Mouse (Mus musculus) testis, adult 2 months (tissue): ENCODE data around the gene Ghsr. TPM values are rescaled to one million over a fixed set of nuclear protein-coding genes. Genes with fewer than 3 reads are reported as not detected.
A peak's percentile ranks its signal among the peaks of the same experiment; 100 is the strongest.
"Not testable (repeated sequence)": the region's sequence is repeated elsewhere in the genome, so short reads cannot be mapped to it uniquely, and the experiment has no call there.

ENCODE experiments used
- H3K27ac ChIP-seq: fragments of 200-500 bp; 2 replicates; pipeline ENCODE4 v1.5.1; 2012; ENCODE audit warnings: low read depth, low read length; ENCODE audit not compliant: control insufficient read depth, insufficient read depth
- H3K27me3 ChIP-seq: fragments of 200-500 bp; 2 replicates; pipeline ENCODE4 v1.6.1; 2012; ENCODE audit warnings: mild to moderate bottlenecking, low read length, moderate library complexity; ENCODE audit not compliant: control insufficient read depth, insufficient read depth
- H3K36me3 ChIP-seq: fragments of 200-500 bp; 2 replicates; pipeline ENCODE4 v1.6.1; 2012; ENCODE audit warnings: mild to moderate bottlenecking, low read length; ENCODE audit not compliant: control insufficient read depth, insufficient read depth
- H3K4me1 ChIP-seq: fragments of 200-500 bp; 2 replicates; pipeline ENCODE4 v1.6.1; 2012; ENCODE audit warnings: low read length; ENCODE audit not compliant: control insufficient read depth, insufficient read depth
- H3K4me3 ChIP-seq: fragments of 200-500 bp; 2 replicates; pipeline ENCODE4 v1.5.1; 2012; ENCODE audit warnings: low read depth, mild to moderate bottlenecking, low read length, moderate library complexity, mixed read lengths; ENCODE audit not compliant: control insufficient read depth
- CTCF ChIP-seq: fragments of 200-500 bp; IDR thresholded peaks from 2 replicates; pipeline ENCODE4 v1.5.1; 2012; ENCODE audit warnings: low read depth, mild to moderate bottlenecking, inconsistent platforms, low read length, moderate library complexity; ENCODE audit not compliant: control insufficient read depth, insufficient read depth, insufficient replicate concordance
- POLR2A ChIP-seq: fragments of 200-500 bp; IDR thresholded peaks from 2 replicates; pipeline ENCODE4 v1.6.1; 2012; ENCODE audit warnings: low read depth, mild to moderate bottlenecking, inconsistent platforms, low read length, moderate library complexity; ENCODE audit not compliant: control insufficient read depth
- polyA plus RNA-seq: library from polyadenylated mRNA; depleted of rRNA; stranded (reverse); fragments of >200 nt; gene quantifications from 2 replicates; pipeline ENCODE4 v1.2.3, GENCODE M21; 2012

The Ghsr gene
- polyA plus RNA-seq, 1 experiment = not detected

DNA sequence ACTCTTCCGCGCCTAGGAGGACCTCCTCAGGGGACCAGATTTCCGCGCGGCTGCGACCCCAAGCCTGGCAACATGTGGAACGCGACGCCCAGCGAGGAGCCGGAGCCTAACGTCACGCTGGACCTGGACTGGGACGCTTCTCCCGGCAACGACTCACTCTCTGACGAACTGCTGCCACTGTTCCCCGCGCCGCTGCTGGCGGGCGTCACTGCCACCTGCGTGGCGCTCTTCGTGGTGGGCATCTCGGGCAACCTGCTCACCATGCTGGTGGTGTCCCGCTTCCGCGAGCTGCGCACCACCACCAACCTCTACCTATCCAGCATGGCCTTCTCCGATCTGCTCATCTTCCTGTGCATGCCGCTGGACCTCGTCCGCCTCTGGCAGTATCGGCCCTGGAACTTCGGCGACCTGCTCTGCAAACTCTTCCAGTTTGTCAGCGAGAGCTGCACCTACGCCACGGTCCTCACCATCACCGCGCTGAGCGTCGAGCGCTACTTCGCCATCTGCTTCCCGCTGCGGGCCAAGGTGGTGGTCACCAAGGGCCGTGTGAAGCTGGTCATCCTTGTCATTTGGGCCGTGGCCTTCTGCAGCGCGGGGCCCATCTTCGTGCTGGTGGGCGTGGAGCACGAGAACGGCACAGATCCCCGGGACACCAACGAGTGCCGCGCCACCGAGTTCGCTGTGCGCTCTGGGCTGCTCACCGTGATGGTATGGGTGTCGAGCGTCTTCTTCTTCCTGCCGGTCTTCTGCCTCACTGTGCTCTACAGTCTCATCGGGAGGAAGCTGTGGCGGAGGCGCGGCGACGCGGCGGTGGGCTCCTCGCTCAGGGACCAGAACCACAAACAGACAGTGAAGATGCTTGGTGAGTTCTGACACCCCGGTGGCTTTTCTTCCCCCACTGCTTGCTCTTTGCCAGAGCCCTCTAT is 837 bp downstream of the Ghsr start:
- Histone ChIP-seq H3K4me1 (peaks cover 11% of the 10 kb centered on the region), H3K36me3 (no peaks in the 10 kb centered on the region), H3K4me3 (peak overlapping the region; percentile 15), H3K27ac (no peak overlapping the region), H3K27me3 (no peaks in the 10 kb centered on the region)
- TF ChIP-seq POLR2A = no peak
- TF ChIP-seq CTCF = no peak

DNA sequence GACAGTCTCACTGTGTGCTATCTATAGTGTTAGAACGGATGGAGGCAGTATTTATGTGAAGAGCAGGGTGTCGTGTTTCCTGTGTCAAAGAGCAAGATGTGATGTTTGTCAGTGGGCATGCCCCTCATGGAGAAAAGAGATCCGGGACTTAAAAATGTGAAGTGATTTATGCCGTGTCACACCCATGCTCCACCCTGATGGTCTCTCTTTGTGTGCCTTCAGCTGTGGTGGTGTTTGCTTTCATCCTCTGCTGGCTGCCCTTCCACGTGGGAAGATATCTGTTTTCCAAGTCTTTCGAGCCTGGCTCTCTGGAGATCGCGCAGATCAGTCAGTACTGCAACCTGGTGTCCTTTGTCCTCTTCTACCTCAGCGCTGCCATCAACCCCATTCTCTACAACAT is 3.2 kb downstream of the Ghsr start:
- Histone ChIP-seq H3K4me3 (no peak overlapping the region), H3K4me1 (peaks cover 11% of the 10 kb centered on the region), H3K27me3 (no peaks in the 10 kb centered on the region), H3K36me3 (no peaks in the 10 kb centered on the region), H3K27ac (no peak overlapping the region)
- TF ChIP-seq POLR2A (no peak), CTCF (no peak)

DNA sequence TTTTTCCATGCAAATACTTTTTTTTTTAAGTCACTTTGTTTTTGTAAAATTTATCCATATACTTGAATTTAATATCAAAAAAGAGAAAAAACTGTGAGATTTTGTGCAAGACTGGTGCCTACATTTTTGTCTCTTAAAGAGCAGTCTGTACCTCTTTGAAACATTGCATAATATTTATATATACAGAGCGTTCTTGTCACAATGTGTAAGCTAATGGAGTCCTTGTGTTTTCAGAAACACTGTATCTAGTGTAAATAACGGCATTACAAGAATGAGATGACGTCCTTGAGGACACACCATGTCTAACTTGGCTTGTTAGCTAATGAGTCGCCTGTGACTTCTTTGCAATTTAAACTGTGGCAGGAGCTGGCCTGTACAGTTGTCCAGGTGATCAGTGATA is 6.8 kb downstream of the Ghsr start:
- Histone ChIP-seq H3K4me1 (no peaks in the 10 kb centered on the region), H3K4me3 (no peak overlapping the region), H3K27me3 (no peaks in the 10 kb centered on the region), H3K36me3 (no peaks in the 10 kb centered on the region), H3K27ac (no peak overlapping the region)
- TF ChIP-seq CTCF (no peak), POLR2A (no peak)

DNA sequence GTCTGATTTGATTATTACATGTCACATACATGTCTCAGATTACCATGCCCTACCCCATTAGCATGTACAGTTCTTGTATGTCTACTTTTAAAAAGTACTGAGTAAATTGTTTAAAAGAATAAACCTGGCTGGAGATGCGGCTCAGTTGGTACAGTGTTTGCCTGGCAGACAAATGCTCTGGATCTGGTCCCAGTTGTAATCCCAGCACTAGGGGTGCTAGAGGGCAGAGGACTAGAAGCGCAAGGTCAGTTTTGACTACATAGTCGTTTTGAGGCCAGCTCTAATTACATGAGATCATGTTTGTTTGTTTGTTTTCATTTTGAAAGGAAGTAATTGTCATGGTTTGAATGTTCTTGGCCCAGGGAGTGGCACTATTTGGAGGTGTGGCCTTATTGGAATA is 13.7 kb downstream of the Ghsr start:
- Histone ChIP-seq H3K27me3 (no peaks in the 10 kb centered on the region), H3K4me3 (no peak overlapping the region), H3K36me3 (no peaks in the 10 kb centered on the region), H3K4me1 (no peaks in the 10 kb centered on the region), H3K27ac (no peak overlapping the region)
- TF ChIP-seq CTCF (no peak), POLR2A (no peak)

DNA sequence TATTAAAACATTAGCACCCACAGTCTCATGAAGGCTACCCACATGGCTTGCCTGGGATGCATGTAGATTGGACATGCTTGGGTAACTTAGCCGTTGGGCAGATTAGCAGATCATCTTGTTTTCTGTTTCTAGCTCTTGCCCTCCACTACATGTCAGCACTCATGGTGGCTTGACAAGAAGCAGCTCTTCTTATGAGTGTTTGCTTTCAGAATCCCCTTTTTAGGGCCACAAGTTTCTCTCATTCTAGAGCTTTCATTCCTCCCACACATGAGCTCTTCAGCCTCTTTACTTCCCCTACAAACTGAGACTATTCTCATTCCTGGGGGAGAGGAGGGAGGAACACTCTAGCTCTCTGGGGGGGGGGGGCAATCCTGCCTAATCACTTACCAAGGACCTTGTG is 18.8 kb downstream of the Ghsr start:
- no peaks in the 10 kb centered on the region for H3K27me3 ChIP-seq
- H3K4me1 ChIP-seq = no peaks in the 10 kb centered on the region

GRCm38 (mm10) chr3:27400996-27401395 is 29.8 kb downstream of the Ghsr start:
- H3K4me1 ChIP-seq, H3K27ac ChIP-seq, H3K27me3 ChIP-seq, H3K36me3 ChIP-seq, H3K4me3 ChIP-seq: not testable (repeated sequence)

More for the DNA sequence above, 18.8 kb downstream of the Ghsr start:
- H3K4me3 ChIP-seq = no peak overlapping the region
- TF ChIP-seq POLR2A (no peak), CTCF (no peak)
- H3K36me3 ChIP-seq = no peaks in the 10 kb centered on the region
- H3K27ac ChIP-seq = no peak overlapping the region

DNA sequence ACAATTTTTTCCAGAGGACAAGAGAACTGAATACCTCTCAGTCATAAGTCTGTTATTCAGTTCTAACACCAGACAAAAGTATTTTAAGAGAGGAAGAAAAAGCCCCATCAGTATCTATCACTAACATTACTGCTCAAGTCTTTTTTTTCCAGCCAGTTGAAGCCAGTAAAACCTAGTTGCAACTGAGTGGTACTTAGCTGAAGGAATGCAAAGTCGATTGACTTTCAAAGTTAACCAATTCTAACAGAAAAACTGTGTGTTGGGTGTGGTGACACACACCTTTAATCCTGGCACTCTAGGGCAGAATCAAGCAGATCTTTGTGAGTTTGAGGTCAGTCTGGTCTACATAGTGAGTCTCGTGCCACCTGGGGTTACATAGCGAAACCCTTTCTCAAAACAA is 35.3 kb downstream of the Ghsr start:
- TF ChIP-seq POLR2A (no peak), CTCF (no peak)
- no peaks in the 10 kb centered on the region for H3K4me1 ChIP-seq
- H3K27me3 ChIP-seq = no peaks in the 10 kb centered on the region
- H3K4me3 ChIP-seq = no peak overlapping the region
- no peak overlapping the region for H3K27ac ChIP-seq
- H3K36me3 ChIP-seq = no peaks in the 10 kb centered on the region

DNA sequence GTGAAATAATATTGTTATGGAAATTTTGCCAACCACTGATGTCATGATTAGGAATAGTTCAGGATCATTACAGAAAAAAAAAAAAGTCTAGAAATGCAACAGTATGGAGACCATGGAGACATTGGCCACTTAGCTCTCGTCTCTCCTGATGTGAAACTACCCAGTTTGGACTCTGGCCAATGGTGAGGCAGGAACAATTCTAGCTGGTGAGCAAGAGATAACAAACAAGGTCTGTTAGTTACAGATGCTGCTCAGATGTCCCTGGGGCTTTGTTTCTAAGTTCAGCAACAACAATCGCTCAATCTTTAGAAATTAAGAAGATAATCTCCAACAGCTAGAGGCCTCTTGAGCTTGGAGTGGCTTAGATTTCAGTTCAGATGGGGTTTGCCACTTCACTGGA is 37.4 kb downstream of the Ghsr start:
- no peak for TF ChIP-seq POLR2A
- Histone ChIP-seq H3K36me3 (no peaks in the 10 kb centered on the region), H3K4me1 (no peaks in the 10 kb centered on the region), H3K27ac (no peak overlapping the region), H3K4me3 (no peak overlapping the region), H3K27me3 (no peaks in the 10 kb centered on the region)
